Mouse (Mus musculus): ENCODE data around the gene Sh3glb2. TPM values are rescaled to one million over a fixed set of nuclear protein-coding genes. Genes with fewer than 3 reads are reported as not detected.

Gene Sh3glb2
- polyA plus RNA-seq, 1 experiment from 2014 or later: 59.9 TPM

DNA sequence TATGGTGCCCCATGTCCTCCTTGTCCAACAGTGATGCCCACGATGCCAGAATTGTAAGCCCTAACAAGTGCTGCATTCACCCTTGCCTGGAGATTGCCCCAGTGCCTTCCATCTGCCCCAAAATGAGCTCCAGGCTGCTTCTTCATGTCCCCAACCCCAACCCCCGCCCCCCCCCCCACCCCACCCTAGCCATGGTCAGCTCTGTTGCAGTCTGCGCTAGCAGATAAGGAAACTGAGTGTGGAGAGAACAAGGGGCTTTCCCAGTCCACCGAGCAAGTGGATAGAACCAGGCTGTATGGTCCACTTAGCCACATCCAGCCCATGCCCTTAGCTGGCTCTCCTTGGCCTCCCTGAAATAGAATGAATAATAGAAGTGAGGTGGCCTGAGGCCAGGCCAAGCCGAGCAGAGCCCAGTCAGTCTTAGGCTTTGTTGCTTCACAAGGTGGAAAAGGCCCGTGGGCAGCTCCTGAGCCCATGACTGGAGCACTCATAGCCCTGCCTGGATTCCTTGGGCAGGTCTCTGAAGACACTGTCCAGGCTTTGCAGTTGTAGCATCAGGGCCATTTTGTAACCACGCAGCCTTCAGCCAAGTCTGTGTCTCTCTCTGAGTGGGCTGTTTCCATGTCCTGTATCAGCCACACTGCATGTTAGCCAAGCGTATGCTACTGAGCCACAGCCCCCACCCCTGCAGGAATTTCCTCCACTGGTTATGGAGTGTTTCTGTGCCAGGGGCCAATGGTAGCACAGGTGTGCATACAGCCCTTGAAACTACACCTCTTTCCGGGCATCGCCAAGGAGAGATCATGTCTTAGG is 21.6 kb upstream of the Sh3glb2 start:
- H3K9ac ChIP-seq: no peak overlapping the region
- 86% methylated on average over 10 of the region's 10 CpGs for whole genome bisulfite sequencing
- no peak overlapping the region for H3K4me3 ChIP-seq (ENCODE audit: low read depth, low read length)
- no peak overlapping the region for H3K27ac ChIP-seq (ENCODE audit: low read depth)
- no peaks in the 10 kb centered on the region for H3K9me3 ChIP-seq (ENCODE audit: low read depth, low read length)
- ATAC-seq (ENCODE audit: insufficient read depth) (no peak), DNase-seq (no peak)
- H3K27me3 ChIP-seq (ENCODE audit: insufficient read depth, low read length): no peaks in the 10 kb centered on the region
- no peaks in the 10 kb centered on the region for H3K4me1 ChIP-seq (ENCODE audit: insufficient read depth)
- TF ChIP-seq CTCF (IDR thresholded peaks at IDR 0.05; ENCODE audit: low read depth): no peak
- peaks cover 81% of the 10 kb centered on the region for H3K36me3 ChIP-seq (ENCODE audit: insufficient read depth)
- no peak overlapping the region for H3K4me2 ChIP-seq

DNA sequence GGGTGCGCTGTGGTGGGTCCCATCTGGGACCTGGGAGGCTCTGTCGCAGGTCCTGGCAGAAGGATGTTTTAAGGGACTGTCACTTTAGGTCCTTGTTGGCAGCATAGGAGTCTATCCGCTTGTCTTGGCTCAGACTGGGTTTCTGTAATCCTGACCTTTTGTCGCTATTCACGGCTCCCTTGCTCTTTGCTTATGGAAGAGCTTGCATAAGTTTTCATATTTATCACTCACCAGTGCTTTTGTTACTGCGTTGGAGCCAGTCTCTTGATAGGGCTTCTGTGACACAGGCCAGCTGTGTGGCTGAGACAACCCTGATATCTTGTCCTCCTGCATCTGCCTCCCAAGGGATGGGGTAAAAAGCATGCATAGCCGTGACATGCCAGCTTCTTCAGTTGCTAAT is 20.2 kb upstream of the Sh3glb2 start:
- Histone ChIP-seq H3K4me2 (no peak overlapping the region), H3K9me3 (ENCODE audit: low read depth, low read length) (no peaks in the 10 kb centered on the region), H3K4me1 (ENCODE audit: insufficient read depth) (no peaks in the 10 kb centered on the region), H3K9ac (no peak overlapping the region), H3K4me3 (ENCODE audit: low read depth, low read length) (no peak overlapping the region), H3K36me3 (ENCODE audit: insufficient read depth) (peaks cover 84% of the 10 kb centered on the region), H3K27ac (ENCODE audit: low read depth) (no peak overlapping the region), H3K27me3 (ENCODE audit: insufficient read depth, low read length) (no peaks in the 10 kb centered on the region)
- WGBS: 59% methylated on average over 7 of the region's 7 CpGs
- TF ChIP-seq CTCF (IDR thresholded peaks at IDR 0.05; ENCODE audit: low read depth): no peak
- DNase-seq (peak; percentile 57), ATAC-seq (ENCODE audit: insufficient read depth) (no peak)

DNA sequence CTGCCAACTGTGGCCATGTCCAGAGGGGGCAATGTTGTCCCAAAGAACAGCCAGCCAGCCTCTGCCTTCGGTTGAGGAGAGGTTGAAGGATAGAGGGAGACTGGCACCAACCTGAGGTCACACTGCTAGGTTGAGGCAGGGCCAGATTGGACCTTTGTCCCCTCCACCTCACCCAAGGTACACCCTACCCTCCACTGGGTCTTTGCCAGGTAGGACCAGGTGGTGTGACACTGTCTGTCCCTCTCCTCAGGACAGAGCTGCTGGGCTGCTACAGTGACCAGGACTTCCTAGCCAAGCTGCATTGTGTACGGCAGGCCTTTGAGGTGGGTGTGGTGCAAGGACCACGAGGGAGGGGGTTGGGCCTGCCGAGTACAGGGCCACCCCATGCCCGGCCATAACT is 18.6 kb upstream of the Sh3glb2 start:
- no peak for TF ChIP-seq CTCF (IDR thresholded peaks at IDR 0.05; ENCODE audit: low read depth)
- WGBS: 86% methylated on average over 5 of the region's 5 CpGs
- H3K4me2 ChIP-seq: no peak overlapping the region
- no peak overlapping the region for H3K4me3 ChIP-seq (ENCODE audit: low read depth, low read length)
- ATAC-seq (ENCODE audit: insufficient read depth) (no peak), DNase-seq (no peak)
- H3K9me3 ChIP-seq (ENCODE audit: low read depth, low read length): no peaks in the 10 kb centered on the region
- H3K27me3 ChIP-seq (ENCODE audit: insufficient read depth, low read length): no peaks in the 10 kb centered on the region
- no peak overlapping the region for H3K9ac ChIP-seq
- H3K36me3 ChIP-seq (ENCODE audit: insufficient read depth): peaks cover 83% of the 10 kb centered on the region
- H3K27ac ChIP-seq (ENCODE audit: low read depth): no peak overlapping the region
- H3K4me1 ChIP-seq (ENCODE audit: insufficient read depth): no peaks in the 10 kb centered on the region

DNA sequence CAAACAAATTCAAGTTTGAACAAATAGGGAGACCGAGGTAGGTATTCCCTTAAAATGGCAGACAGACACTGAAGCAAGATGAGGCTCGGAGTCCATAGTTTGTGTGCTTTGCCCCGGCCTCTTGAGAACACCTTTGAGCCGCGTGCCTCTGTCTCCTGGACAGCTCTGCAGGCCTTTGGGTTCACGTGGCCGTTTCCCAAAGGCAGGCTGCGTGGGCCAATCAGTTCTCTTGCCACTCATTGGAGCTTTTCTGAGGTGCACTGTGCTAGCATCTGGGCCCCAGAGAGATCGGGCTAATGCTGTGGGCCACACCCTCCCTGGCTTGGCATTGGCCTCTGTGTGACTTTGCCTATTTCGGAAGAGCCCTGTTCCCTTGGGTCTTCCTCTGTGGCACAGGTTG is 16.8 kb upstream of the Sh3glb2 start:
- whole genome bisulfite sequencing: 87% methylated on average over 10 of the region's 10 CpGs
- Histone ChIP-seq H3K9ac (no peak overlapping the region), H3K4me2 (no peak overlapping the region), H3K4me3 (ENCODE audit: low read depth, low read length) (no peak overlapping the region), H3K27me3 (ENCODE audit: insufficient read depth, low read length) (no peaks in the 10 kb centered on the region), H3K36me3 (ENCODE audit: insufficient read depth) (peaks cover 84% of the 10 kb centered on the region), H3K27ac (ENCODE audit: low read depth) (no peak overlapping the region), H3K4me1 (ENCODE audit: insufficient read depth) (no peaks in the 10 kb centered on the region), H3K9me3 (ENCODE audit: low read depth, low read length) (no peaks in the 10 kb centered on the region)
- DNase-seq: no peak
- TF ChIP-seq CTCF (IDR thresholded peaks at IDR 0.05; ENCODE audit: low read depth): no peak
- no peak for ATAC-seq (ENCODE audit: insufficient read depth)

DNA sequence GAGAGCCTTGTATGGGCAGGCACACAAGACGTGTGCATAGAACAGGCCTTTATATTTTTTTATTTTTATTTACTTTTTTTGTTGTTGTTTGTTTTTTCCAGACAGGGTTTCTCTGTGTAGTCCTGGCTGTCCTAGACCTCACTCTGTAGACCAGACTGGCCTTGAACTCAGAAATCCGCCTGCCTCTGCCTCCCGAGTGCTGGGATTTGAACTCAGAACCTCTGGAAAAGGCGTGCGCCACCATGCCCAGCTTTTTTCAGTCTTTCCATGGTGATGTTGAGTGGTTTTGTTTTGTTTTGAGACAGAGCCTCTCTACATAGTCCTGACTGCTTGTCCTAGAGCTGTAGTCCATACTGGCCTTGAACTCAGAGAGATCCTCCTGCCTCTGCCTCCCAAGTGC is 13.6 kb upstream of the Sh3glb2 start:
- Histone ChIP-seq H3K4me3 (ENCODE audit: low read depth, low read length) (no peak overlapping the region), H3K27ac (ENCODE audit: low read depth) (no peak overlapping the region), H3K4me1 (ENCODE audit: insufficient read depth) (no peaks in the 10 kb centered on the region), H3K4me2 (no peak overlapping the region), H3K36me3 (ENCODE audit: insufficient read depth) (peaks cover 87% of the 10 kb centered on the region), H3K9ac (no peak overlapping the region), H3K9me3 (ENCODE audit: low read depth, low read length) (no peaks in the 10 kb centered on the region), H3K27me3 (ENCODE audit: insufficient read depth, low read length) (no peaks in the 10 kb centered on the region)
- DNase-seq (no peak), ATAC-seq (ENCODE audit: insufficient read depth) (no peak)
- 96% methylated on average over 5 of the region's 5 CpGs for WGBS
- TF ChIP-seq CTCF (IDR thresholded peaks at IDR 0.05; ENCODE audit: low read depth): no peak

DNA sequence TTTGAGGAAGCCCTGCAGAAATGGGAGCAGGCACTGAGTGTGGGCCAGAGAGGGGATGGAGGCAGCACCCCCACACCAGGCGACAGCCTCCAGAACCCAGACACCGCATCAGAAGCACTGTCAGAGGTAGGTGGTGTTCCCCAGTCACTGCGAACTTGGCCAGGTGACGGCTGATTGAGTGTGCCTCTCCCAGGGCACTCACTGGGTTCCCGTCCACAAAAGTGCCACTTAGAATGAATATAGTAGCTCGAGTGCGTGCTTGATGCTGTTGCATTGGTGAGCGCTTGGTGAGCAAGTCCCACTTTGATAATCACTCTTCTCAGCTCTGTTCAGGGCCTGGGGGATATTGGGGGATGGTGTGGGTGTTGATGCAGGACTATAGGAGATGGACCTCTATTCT is 12.4 kb upstream of the Sh3glb2 start:
- no peaks in the 10 kb centered on the region for H3K27me3 ChIP-seq (ENCODE audit: insufficient read depth, low read length)
- DNase-seq: no peak
- peaks cover 87% of the 10 kb centered on the region for H3K36me3 ChIP-seq (ENCODE audit: insufficient read depth)
- H3K4me1 ChIP-seq (ENCODE audit: insufficient read depth): no peaks in the 10 kb centered on the region
- WGBS: 94% methylated on average over 8 of the region's 8 CpGs
- no peak overlapping the region for H3K4me2 ChIP-seq
- no peak for TF ChIP-seq CTCF (IDR thresholded peaks at IDR 0.05; ENCODE audit: low read depth)
- ATAC-seq (ENCODE audit: insufficient read depth): no peak
- H3K9me3 ChIP-seq (ENCODE audit: low read depth, low read length): no peaks in the 10 kb centered on the region
- H3K27ac ChIP-seq (ENCODE audit: low read depth): no peak overlapping the region
- no peak overlapping the region for H3K4me3 ChIP-seq (ENCODE audit: low read depth, low read length)
- no peak overlapping the region for H3K9ac ChIP-seq

DNA sequence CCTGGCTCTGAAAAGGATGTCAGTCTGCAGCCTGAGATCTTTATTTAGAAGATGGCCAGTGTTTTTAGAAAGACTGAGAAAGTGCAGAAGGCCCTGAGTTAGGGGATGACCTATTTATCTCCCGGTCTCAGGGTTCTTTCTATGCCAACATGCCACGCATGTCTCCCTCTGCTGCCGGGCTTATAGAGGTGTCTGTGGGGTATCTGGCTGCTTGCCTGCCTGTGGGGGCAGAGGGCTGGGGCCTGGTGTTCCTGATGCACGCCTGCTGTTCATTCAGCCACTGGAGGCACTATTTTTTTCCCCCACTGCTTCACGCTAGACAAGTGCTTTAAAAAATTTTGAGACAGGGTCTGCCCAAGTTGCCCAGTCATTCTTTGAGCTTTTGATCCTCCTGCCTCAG is 7.1 kb upstream of the Sh3glb2 start:
- ATAC-seq (ENCODE audit: insufficient read depth) (no peak), DNase-seq (peak; percentile 31)
- H3K4me1 ChIP-seq (ENCODE audit: insufficient read depth): peaks cover 7% of the 10 kb centered on the region; the same call in 1 of the 2 replicates
- H3K36me3 ChIP-seq (ENCODE audit: insufficient read depth): peaks cover 42% of the 10 kb centered on the region
- H3K9me3 ChIP-seq (ENCODE audit: low read depth, low read length): no peaks in the 10 kb centered on the region
- no peak overlapping the region for H3K9ac ChIP-seq
- H3K4me2 ChIP-seq: peak overlapping the region; percentile 18; the same call in 1 of the 2 replicates
- H3K27me3 ChIP-seq (ENCODE audit: insufficient read depth, low read length): no peaks in the 10 kb centered on the region
- no peak overlapping the region for H3K27ac ChIP-seq (ENCODE audit: low read depth)
- WGBS: 37% methylated on average over 5 of the region's 5 CpGs
- TF ChIP-seq CTCF (IDR thresholded peaks at IDR 0.05; ENCODE audit: low read depth): no peak; the same call in 1 of the 2 replicates
- H3K4me3 ChIP-seq (ENCODE audit: low read depth, low read length): no peak overlapping the region
